Comparison of ENCODE assay signal across 11 mouse cellular contexts in genomic region chr6:127181296-127181695, GRCm38 (mm10). TPM values are rescaled to one million over a fixed set of nuclear protein-coding genes. Genes with fewer than 3 reads are reported as not detected.
DNase-seq lines count a peak whose midpoint lies in the region; ATAC-seq lines count a peak whose summit lies in the region.
"Had no signal": no experiment of that assay in that cellular context is flagged by ENCODE, and none has a peak within 500 bp of the region (broad histone marks: within the 10 kb centered on the region; RNA-seq: fewer than 3 reads in every experiment).

No protein-coding gene starts in this region.

- no peak overlapping the region for H3K4me3 ChIP-seq in kidney, embryonic 16.5 days (ENCODE audit: low read length)
- H3K4me3 ChIP-seq in embryonic facial prominence, embryonic 10.5 days = no peak overlapping the region
- H3K4me3 ChIP-seq in heart, embryonic 16.5 days (ENCODE audit: low read length) = no peak overlapping the region
- no peak overlapping the region for H3K4me3 ChIP-seq in intestine, embryonic 16.5 days (ENCODE audit: low read length)
- H3K4me3 ChIP-seq: megakaryocyte, embryonic 14.5 days had no signal

- ATAC-seq in kidney, embryonic 16.5 days (ENCODE audit: low FRiP score, low TSS enrichment) = peak; percentile 41; the same call in 1 of the 2 replicates
- peak; percentile 35; the same call in 1 of the 2 replicates for ATAC-seq in heart, embryonic 16.5 days (replicated peaks; ENCODE audit: extremely low read depth, insufficient read depth, low FRiP score)
- no peak for ATAC-seq in intestine, embryonic 16.5 days

- H3K4me1 ChIP-seq in kidney, embryonic 16.5 days (ENCODE audit: insufficient read depth, low read length) = peaks cover 29% of the 10 kb centered on the region
- H3K4me1 ChIP-seq in embryonic facial prominence, embryonic 10.5 days = peaks cover 41% of the 10 kb centered on the region
- peaks cover 11% of the 10 kb centered on the region; the same call in 1 of the 2 replicates for H3K4me1 ChIP-seq in heart, embryonic 16.5 days (ENCODE audit: control insufficient read depth, insufficient read depth, low read length)
- H3K4me1 ChIP-seq in intestine, embryonic 16.5 days (ENCODE audit: control insufficient read depth, insufficient read depth, low read length) = no peaks in the 10 kb centered on the region; the same call in 1 of the 2 replicates

- no peaks in the 10 kb centered on the region for H3K27me3 ChIP-seq in kidney, embryonic 16.5 days (ENCODE audit: insufficient read depth, low read length)
- H3K27me3 ChIP-seq in embryonic facial prominence, embryonic 10.5 days (replicated peaks; ENCODE audit: low read depth, poor library complexity, severe bottlenecking) = peaks cover 9% of the 10 kb centered on the region; the same call in 1 of the 2 replicates
- no peaks in the 10 kb centered on the region; the same call in 1 of the 2 replicates for H3K27me3 ChIP-seq in heart, embryonic 16.5 days (ENCODE audit: control insufficient read depth, insufficient read depth, low read length)
- H3K27me3 ChIP-seq in intestine, embryonic 16.5 days (replicated peaks; ENCODE audit: control insufficient read depth, insufficient read depth, low read length) = no peaks in the 10 kb centered on the region

- DNase-seq in kidney, postnatal 10 days = no peak
- no peak for DNase-seq in embryonic facial prominence, embryonic 10.5 days (ENCODE audit: low spot score)
- DNase-seq in left cerebral cortex, postnatal 4 days = peak; percentile 90
- no peak for DNase-seq in urinary bladder, postnatal 14 days (ENCODE audit: low spot score)
- DNase-seq: cerebellum, adult 9-10 months; retina, postnatal 1 day; thymus, postnatal 4 days had no signal

- H3K27ac ChIP-seq in kidney, embryonic 16.5 days (ENCODE audit: low read length) = no peak overlapping the region
- H3K27ac ChIP-seq in embryonic facial prominence, embryonic 10.5 days (replicated peaks) = peak overlapping the region; percentile 25; the same call in 1 of the 2 replicates
- no peak overlapping the region for H3K27ac ChIP-seq in heart, embryonic 16.5 days (ENCODE audit: low read length)
- H3K27ac ChIP-seq in intestine, embryonic 16.5 days (ENCODE audit: low read length) = no peak overlapping the region

- H3K36me3 ChIP-seq in kidney, embryonic 16.5 days (ENCODE audit: insufficient read depth, low read length) = no peaks in the 10 kb centered on the region
- H3K36me3 ChIP-seq in embryonic facial prominence, embryonic 10.5 days (replicated peaks) = no peaks in the 10 kb centered on the region
- no peaks in the 10 kb centered on the region for H3K36me3 ChIP-seq in heart, embryonic 16.5 days (ENCODE audit: control insufficient read depth, insufficient read depth)
- H3K36me3 ChIP-seq in intestine, embryonic 16.5 days (ENCODE audit: control insufficient read depth, insufficient read depth, low read length) = no peaks in the 10 kb centered on the region

- no peaks in the 10 kb centered on the region for H3K9me3 ChIP-seq in kidney, embryonic 16.5 days (ENCODE audit: low read length)
- H3K9me3 ChIP-seq in embryonic facial prominence, embryonic 10.5 days = no peaks in the 10 kb centered on the region
- H3K9me3 ChIP-seq in heart, embryonic 16.5 days (replicated peaks; ENCODE audit: control insufficient read depth, low read length) = no peaks in the 10 kb centered on the region
- no peaks in the 10 kb centered on the region for H3K9me3 ChIP-seq in intestine, embryonic 16.5 days (ENCODE audit: control insufficient read depth, low read length)
- H3K9me3 ChIP-seq: megakaryocyte, embryonic 14.5 days had no signal

- intact Hi-C loops in left cerebral cortex, postnatal 4 days (cut with DNase I) = no loop called here

- no peak overlapping the region for H3K9ac ChIP-seq in kidney, embryonic 16.5 days (replicated peaks; ENCODE audit: low read length)
- peak overlapping the region; percentile 25; the same call in 1 of the 2 replicates for H3K9ac ChIP-seq in heart, embryonic 16.5 days (ENCODE audit: low read length)
- H3K9ac ChIP-seq in intestine, embryonic 16.5 days (ENCODE audit: low read depth, low read length) = no peak overlapping the region

- 56% methylated on average over 12 of the region's 12 CpGs for WGBS in kidney, embryonic 16.5 days
- 81% methylated on average over 12 of the region's 12 CpGs for WGBS in embryonic facial prominence, embryonic 10.5 days
- WGBS in heart, embryonic 16.5 days = 60% methylated on average over 12 of the region's 12 CpGs
- WGBS in intestine, embryonic 16.5 days = 68% methylated on average over 12 of the region's 12 CpGs

- H3K4me2 ChIP-seq in kidney, embryonic 16.5 days (replicated peaks; ENCODE audit: low read depth, low read length) = no peak overlapping the region
- H3K4me2 ChIP-seq in heart, embryonic 16.5 days (ENCODE audit: low read depth, low read length) = 0 out of 2 replicates have a peak overlapping the region, but pooled peaks have one; percentile 5
- no peak overlapping the region for H3K4me2 ChIP-seq in intestine, embryonic 16.5 days (ENCODE audit: low read depth, low read length)

RNA-seq across cellular contexts. Expression of gene Ccnd2, which starts 29.3 kb away (rescaled TPM):
- 600 and 665 TPM in 2 replicates for polyA plus RNA-seq in kidney, embryonic 16.5 days (2015; fragmentation: Nextera tagmentation; extraction: Ambion mirVana)
- polyA plus RNA-seq in embryonic facial prominence, embryonic 10.5 days (2016; fragmentation: Nextera tagmentation; extraction: Ambion mirVana) = 1,002 and 1,039 TPM in 2 replicates
- polyA plus RNA-seq in heart, embryonic 16.5 days (2015; fragmentation: Nextera tagmentation; extraction: Ambion mirVana) = 450 and 476 TPM in 2 replicates
- 100 to 1,000 TPM; 139 to 147 TPM for total RNA-seq in left cerebral cortex, postnatal 4 days (2021)
- 822 and 875 TPM in 2 replicates for polyA plus RNA-seq in intestine, embryonic 16.5 days (2015; fragmentation: Nextera tagmentation; extraction: Ambion mirVana)
